Mouse (Mus musculus) MEL (cell line): Measurements from ENCODE around the gene St6galnac3. TPM values are rescaled to one million over a fixed set of nuclear protein-coding genes. Genes with fewer than 3 reads are reported as not detected.

Source experiments
- DNase-seq: peaks from one replicate; pipeline ENCODE4 v3.0.0; 2011; ENCODE audit warnings: low read depth, low spot score
- H3K27ac ChIP-seq: 2 replicates; pipeline ENCODE4 v1.5.1; 2012; ENCODE audit warnings: low read depth, mild to moderate bottlenecking, control low read depth, low read length, moderate library complexity; ENCODE audit not compliant: control insufficient read depth
- H3K27me3 ChIP-seq, 2 experiments: fragments of 150-350 bp in 1 of 2; sonication (generic) in 1 of 2; 2 replicates each; pipeline ENCODE4 v1.6.1; 2012; ENCODE audit warnings: low read length in 2 of 2, mild to moderate bottlenecking in 2 of 2, improper control_type of control experiment in 1 of 2, moderate library complexity in 1 of 2; ENCODE audit not compliant: insufficient read depth in 2 of 2, control insufficient read depth in 1 of 2
- H3K36me3 ChIP-seq, 2 experiments: 2 replicates each; pipeline ENCODE4 v1.6.1; 2012 to 2014; ENCODE audit warnings: low read length in 2 of 2, improper control_type of control experiment in 1 of 2, inconsistent platforms in 1 of 2, mild to moderate bottlenecking in 1 of 2; ENCODE audit not compliant: insufficient read depth in 2 of 2, control insufficient read depth in 1 of 2
- H3K4me1 ChIP-seq, 2 experiments: fragments of 150-350 bp in 1 of 2; sonication (generic) in 1 of 2; 2 replicates each; pipeline ENCODE4 v1.6.1; 2012; ENCODE audit warnings: low read length in 2 of 2, improper control_type of control experiment in 1 of 2, mild to moderate bottlenecking in 1 of 2; ENCODE audit not compliant: insufficient read depth in 2 of 2, control insufficient read depth in 1 of 2
- H3K4me3 ChIP-seq, 2 experiments: fragments of 150-350 bp in 1 of 2; sonication (generic) in 1 of 2; 2 replicates each; pipeline ENCODE4 v1.5.1; 2012; ENCODE audit warnings: low read depth in 2 of 2, low read length in 2 of 2, mild to moderate bottlenecking in 2 of 2, moderate library complexity in 2 of 2, control low read depth in 1 of 2, improper control_type of control experiment in 1 of 2; ENCODE audit not compliant: control insufficient read depth in 1 of 2, insufficient read depth in 1 of 2
- H3K79me2 ChIP-seq: 2 replicates; pipeline ENCODE4 v1.6.1; 2012; ENCODE audit warnings: mild to moderate bottlenecking, low read length, moderate library complexity; ENCODE audit not compliant: control insufficient read depth, poor library complexity, insufficient read depth
- H3K9ac ChIP-seq: 2 replicates; pipeline ENCODE4 v1.6.1; 2012; ENCODE audit warnings: low read depth, mild to moderate bottlenecking, control low read depth, low read length, moderate library complexity; ENCODE audit not compliant: control insufficient read depth, poor library complexity, severe bottlenecking
- H3K9me3 ChIP-seq: fragments of 150-350 bp; sonication (generic); replicated peaks from 2 replicates; pipeline ENCODE4 v1.6.1; 2012; ENCODE audit warnings: mild to moderate bottlenecking, low read length, improper control_type of control experiment, moderate library complexity; ENCODE audit not compliant: insufficient read depth
- BHLHE40 ChIP-seq: IDR thresholded peaks from 2 replicates; pipeline ENCODE4 v1.6.1; 2012; ENCODE audit warnings: low read depth, mild to moderate bottlenecking, inconsistent platforms, low read length, improper control_type of control experiment, borderline replicate concordance
- CTCF ChIP-seq, 3 experiments: IDR thresholded peaks in 2 of 3; conservative IDR thresholded peaks in 1 of 3; 2 replicates each; pipeline ENCODE4 v1.5.1; 2011 to 2012; ENCODE audit warnings: low read length in 3 of 3, low read depth in 2 of 3, mild to moderate bottlenecking in 2 of 3, improper control_type of control experiment in 1 of 3, inconsistent platforms in 1 of 3, mixed read lengths in 1 of 3, moderate library complexity in 1 of 3; ENCODE audit not compliant: control insufficient read depth in 1 of 3, insufficient read depth in 1 of 3, poor library complexity in 1 of 3, severe bottlenecking in 1 of 3
- E2F4 ChIP-seq: IDR thresholded peaks from 2 replicates; pipeline ENCODE4 v1.6.1; 2011; ENCODE audit warnings: low read depth, low read length, improper control_type of control experiment, borderline replicate concordance
- ELF1 ChIP-seq: IDR thresholded peaks from 2 replicates; pipeline ENCODE4 v1.6.1; 2014; ENCODE audit warnings: low read depth, mild to moderate bottlenecking, inconsistent platforms, low read length, improper control_type of control experiment, moderate library complexity
- GATA1 ChIP-seq: IDR thresholded peaks from 2 replicates; pipeline ENCODE4 v1.6.1; 2011; ENCODE audit warnings: low read depth, low read length, improper control_type of control experiment
- HCFC1 ChIP-seq: IDR thresholded peaks from 2 replicates; pipeline ENCODE4 v1.6.1; 2012; ENCODE audit warnings: low read depth, mild to moderate bottlenecking, inconsistent platforms, low read length, improper control_type of control experiment, moderate library complexity
- MAFK ChIP-seq: IDR thresholded peaks from 2 replicates; pipeline ENCODE4 v1.6.1; 2011; ENCODE audit warnings: low read depth, mild to moderate bottlenecking, low read length, improper control_type of control experiment, borderline replicate concordance
- MAX ChIP-seq: IDR thresholded peaks from 2 replicates; pipeline ENCODE4 v1.6.1; 2011; ENCODE audit warnings: low read length, improper control_type of control experiment
- MEF2A ChIP-seq: IDR thresholded peaks from 2 replicates; pipeline ENCODE4 v1.6.1; 2014; ENCODE audit warnings: low read depth, mild to moderate bottlenecking, inconsistent platforms, low read length, improper control_type of control experiment; ENCODE audit not compliant: poor library complexity, insufficient replicate concordance, severe bottlenecking; ENCODE audit errors: extremely low read depth
- NELFE ChIP-seq: IDR thresholded peaks from 2 replicates; pipeline ENCODE4 v1.6.1; 2011; ENCODE audit warnings: low read depth, low read length, improper control_type of control experiment
- NRF1 ChIP-seq: IDR thresholded peaks from 2 replicates; pipeline ENCODE4 v1.6.1; 2014; ENCODE audit warnings: low read depth, mild to moderate bottlenecking, inconsistent platforms, low read length, improper control_type of control experiment, moderate library complexity; ENCODE audit not compliant: poor library complexity, insufficient read depth, severe bottlenecking
- POLR2AphosphoS2 ChIP-seq: IDR thresholded peaks from 2 replicates; pipeline ENCODE4 v1.6.1; 2011; ENCODE audit warnings: low read length, improper control_type of control experiment
- POLR2AphosphoS5 ChIP-seq: IDR thresholded peaks from 2 replicates; pipeline ENCODE4 v1.6.1; 2012; ENCODE audit warnings: low read depth, borderline replicate concordance, mild to moderate bottlenecking, inconsistent platforms, low read length, moderate library complexity, mixed read lengths
- RAD21 ChIP-seq: IDR thresholded peaks from 2 replicates; pipeline ENCODE4 v1.6.1; 2011; ENCODE audit warnings: mild to moderate bottlenecking, low read depth, low read length, improper control_type of control experiment
- SMC3 ChIP-seq: IDR thresholded peaks from 2 replicates; pipeline ENCODE4 v1.6.1; 2011; ENCODE audit warnings: low read depth, low read length, improper control_type of control experiment
- TAL1 ChIP-seq: IDR thresholded peaks from 2 replicates; pipeline ENCODE4 v1.6.1; 2012; ENCODE audit warnings: mild to moderate bottlenecking, inconsistent platforms, low read length, moderate library complexity, mixed read lengths
- TBP ChIP-seq: IDR thresholded peaks from 2 replicates; pipeline ENCODE4 v1.8.0; 2011; ENCODE audit warnings: low read depth, low read length, improper control_type of control experiment
- USF1 ChIP-seq: IDR thresholded peaks from 2 replicates; pipeline ENCODE4 v1.6.1; 2014; ENCODE audit warnings: low read depth, mild to moderate bottlenecking, inconsistent platforms, low read length, improper control_type of control experiment, moderate library complexity
- USF2 ChIP-seq, 2 experiments: IDR thresholded peaks; 2 replicates each; pipeline ENCODE4 v1.6.1; 2011 to 2012; ENCODE audit warnings: improper control_type of control experiment in 2 of 2, low read length in 2 of 2, borderline replicate concordance in 1 of 2, inconsistent platforms in 1 of 2, low read depth in 1 of 2, mild to moderate bottlenecking in 1 of 2; ENCODE audit not compliant: insufficient read depth in 1 of 2
- ZC3H11A ChIP-seq: IDR thresholded peaks from 2 replicates; pipeline ENCODE4 v1.6.1; 2012; ENCODE audit warnings: low read depth, mild to moderate bottlenecking, inconsistent platforms, low read length, improper control_type of control experiment
- ZNF384 ChIP-seq: IDR thresholded peaks from 2 replicates; pipeline ENCODE4 v1.6.1; 2012; ENCODE audit warnings: low read depth, mild to moderate bottlenecking, inconsistent platforms, low read length, improper control_type of control experiment
- polyA plus RNA-seq, 2 experiments: library from polyadenylated mRNA; stranded (reverse) in 1 of 2; unstranded in 1 of 2; fragments of >175 nt in 1 of 2; fragments of >200 nt in 1 of 2; gene quantifications; 2 replicates each; pipeline versions ENCODE4 v1.2.1 to v1.2.4; 2012; ENCODE audit warnings: low replicate concordance in 2 of 2, low read depth in 1 of 2; ENCODE audit not compliant: insufficient read length in 2 of 2, insufficient read depth in 1 of 2, missing spikeins in 1 of 2
- total RNA-seq: library from RNA; depleted of rRNA; stranded (reverse); fragments of 300-350 nt; gene quantifications from 2 replicates; pipeline ENCODE4 v1.2.3, GENCODE M21; 2012

Gene St6galnac3
- total and polyA plus RNA-seq, 3 experiments: 7.8 to 11.4 TPM; not detected in 1

- TF ChIP-seq GATA1 (no peak), MAX (no peak), MEF2A (no peak), BHLHE40 (no peak), NRF1 (no peak), POLR2AphosphoS2 (no peak), NELFE (no peak), MAFK (no peak), E2F4 (no peak), ZNF384 (no peak), ELF1 (no peak), TBP (no peak), USF2 (IDR thresholded peaks at IDR 0.05; ENCODE audit: borderline replicate concordance in 1 of 2, insufficient read depth in 1 of 2, low read depth in 1 of 2, low read length in 2 of 2) (no peak), ZC3H11A (no peak), POLR2AphosphoS5 (no peak), CTCF (IDR thresholded peaks at IDR 0.05 in 2 of 3, conservative IDR thresholded peaks at IDR 0.05 in 1 of 3; ENCODE audit: control insufficient read depth in 1 of 3, insufficient read depth in 1 of 3, low read depth in 2 of 3, low read length in 3 of 3, poor library complexity in 1 of 3, severe bottlenecking in 1 of 3) (no peak), TAL1 (no peak)
- no peaks in the 10 kb centered on the region for H3K9me3 ChIP-seq
- H3K27ac ChIP-seq: no peak overlapping the region
- no peaks in the 10 kb centered on the region for H3K79me2 ChIP-seq
- H3K27me3 ChIP-seq: no peaks in the 10 kb centered on the region
- H3K9ac ChIP-seq: no peak overlapping the region
- no peaks in the 10 kb centered on the region for H3K36me3 ChIP-seq
- no peak overlapping the region for H3K4me3 ChIP-seq
- DNase-seq: no peak
- H3K4me1 ChIP-seq: no peaks in the 10 kb centered on the region
Measured at GRCm38 (mm10) chr3:153349981-153350380, 375.0 kb downstream of the St6galnac3 start.

- H3K27me3 ChIP-seq: no peaks in the 10 kb centered on the region
- no peaks in the 10 kb centered on the region for H3K36me3 ChIP-seq
- no peak overlapping the region for H3K27ac ChIP-seq
- no peaks in the 10 kb centered on the region for H3K9me3 ChIP-seq
- no peak overlapping the region for H3K4me3 ChIP-seq
- no peaks in the 10 kb centered on the region for H3K79me2 ChIP-seq
- DNase-seq: peak; percentile 12
- no peaks in the 10 kb centered on the region for H3K4me1 ChIP-seq
- no peak overlapping the region for H3K9ac ChIP-seq
- TF ChIP-seq RAD21 (peak; percentile 27), ZC3H11A (0 out of 2 replicates have a peak, but pooled peaks have one; percentile 4), POLR2AphosphoS2 (no peak), HCFC1 (no peak), CTCF (IDR thresholded peaks at IDR 0.05 in 2 of 3, conservative IDR thresholded peaks at IDR 0.05 in 1 of 3; ENCODE audit: control insufficient read depth in 1 of 3, insufficient read depth in 1 of 3, low read depth in 2 of 3, low read length in 3 of 3, poor library complexity in 1 of 3, severe bottlenecking in 1 of 3) (peak in 1 of 3 experiments; percentile 24; a peak in 2 of 6 replicates), USF1 (peak; percentile 62), POLR2AphosphoS5 (no peak), SMC3 (peak; percentile 21), MEF2A (no peak)
Measured at GRCm38 (mm10) chr3:153348797-153349465, 376.0 kb downstream of the St6galnac3 start.
